ENCODE assay signal across 7 mouse cellular contexts in genomic region chr3:121263205-121263548, GRCm38 (mm10). TPM values are rescaled to one million over a fixed set of nuclear protein-coding genes. Genes with fewer than 3 reads are reported as not detected.
DNase-seq lines count a peak whose midpoint lies in the region; ATAC-seq and TF ChIP-seq lines count a peak whose summit lies in the region.

No protein-coding gene starts in this region.

- DNase-seq in G1E (ENCODE audit: low spot score) = peak; percentile 49
- DNase-seq in adrenal gland, postnatal 25 days = peak; percentile 62
- DNase-seq in hindbrain, embryonic 11.5 days (ENCODE audit: low spot score) = peak; percentile 56
- peak; percentile 60 for DNase-seq in left cerebral cortex, postnatal 4 days
- peak; percentile 64 to 81 for DNase-seq in spleen, postnatal 10 days (ENCODE audit: low spot score in 2 of 2)

- no peaks in the 10 kb centered on the region for H3K9me3 ChIP-seq in G1E (replicated peaks)
- H3K9me3 ChIP-seq in hindbrain, embryonic 11.5 days (ENCODE audit: control insufficient read depth, low read length) = no peaks in the 10 kb centered on the region

- H3K4me1 ChIP-seq in G1E (ENCODE audit: insufficient read depth, low read depth, low read length) = peaks cover 79% of the 10 kb centered on the region
- H3K4me1 ChIP-seq in hindbrain, embryonic 11.5 days (replicated peaks; ENCODE audit: control insufficient read depth, insufficient read depth, low read length) = no peaks in the 10 kb centered on the region; the same call in 1 of the 2 replicates

- peak overlapping the region; percentile 69; the same call in 1 of the 2 replicates for H3K9ac ChIP-seq in hindbrain, embryonic 11.5 days (ENCODE audit: low read depth, low read length)

- no peak for TF ChIP-seq CTCF in G1E (IDR thresholded peaks at IDR 0.05; ENCODE audit: low read depth, low read length)

- 2% methylated on average over 20 of the region's 20 CpGs for WGBS in hindbrain, embryonic 11.5 days

- 0 out of 2 replicates have a peak, but pooled peaks have one; percentile 1 for ATAC-seq in G1E (ENCODE audit: extremely low read depth, insufficient number of reproducible peaks, low FRiP score, poor library complexity, severe bottlenecking)
- ATAC-seq in erythroid progenitor cell, adult 5-6 weeks (replicated peaks; ENCODE audit: low FRiP score, poor library complexity, severe bottlenecking) = peak; percentile 64
- peak; percentile 12; the same call in 1 of the 2 replicates for ATAC-seq in hindbrain, embryonic 11.5 days (ENCODE audit: low FRiP score)
- peak; percentile 50 for ATAC-seq in megakaryocyte progenitor cell, adult 5-6 weeks (replicated peaks; ENCODE audit: poor library complexity)

- H3K27ac ChIP-seq in hindbrain, embryonic 11.5 days (ENCODE audit: low read depth, low read length) = no peak overlapping the region

- peaks cover 17% of the 10 kb centered on the region for H3K36me3 ChIP-seq in G1E (replicated peaks)
- no peaks in the 10 kb centered on the region for H3K36me3 ChIP-seq in hindbrain, embryonic 11.5 days (ENCODE audit: control insufficient read depth, insufficient read depth, low read length)

- peak overlapping the region; percentile 99 for H3K4me2 ChIP-seq in hindbrain, embryonic 11.5 days (replicated peaks; ENCODE audit: low read depth, low read length)

- H3K4me3 ChIP-seq in G1E (ENCODE audit: low read depth, low read length) = peak overlapping the region; percentile 93
- peak overlapping the region; percentile 68 for H3K4me3 ChIP-seq in hindbrain, embryonic 11.5 days (ENCODE audit: low read depth, low read length)

- intact Hi-C loops in left cerebral cortex, postnatal 4 days (cut with DNase I) = no loop called here

- H3K27me3 ChIP-seq in G1E (ENCODE audit: insufficient read depth, low read length) = no peaks in the 10 kb centered on the region
- peaks cover 18% of the 10 kb centered on the region for H3K27me3 ChIP-seq in hindbrain, embryonic 11.5 days (ENCODE audit: control insufficient read depth, insufficient read depth, low read length)

RNA-seq across cellular contexts. Expression of gene Tmem56, which starts 19.7 kb away (rescaled TPM):
- 88.9 and 91.0 TPM in 2 replicates for total RNA-seq in G1E (2014; fragmentation: Nextera tagmentation)
- 33.6 and 34.1 TPM in 2 replicates for total RNA-seq in G1E (2017)
- 6.7 TPM in 2 replicates for polyA plus RNA-seq in G1E (2012)
- 30.2 and 34.0 TPM in 2 replicates for total RNA-seq in adrenal gland, postnatal 25 days (2021)
- total RNA-seq in erythroid progenitor cell, adult 5-6 weeks (2015; ENCODE audit: low replicate concordance) = 44.0 and 57.0 TPM in 2 replicates
- 36.5 and 43.3 TPM in 2 replicates for total RNA-seq in erythroid progenitor cell, adult 5-6 weeks (2017; ENCODE audit: low replicate concordance)
- 0.65 and 1.0 TPM in 2 replicates for polyA plus RNA-seq in hindbrain, embryonic 11.5 days (2014; fragmentation: Nextera tagmentation; extraction: Ambion mirVana)
- 10 to 100 TPM; 17.2 to 19.2 TPM for total RNA-seq in left cerebral cortex, postnatal 4 days (2021)
- total RNA-seq in megakaryocyte progenitor cell, adult 5-6 weeks (2015) = 5.7 and 8.2 TPM in 2 replicates
- 4.6 and 5.0 TPM in 2 replicates for total RNA-seq in megakaryocyte progenitor cell, adult 5-6 weeks (2017)

RNA-seq across cellular contexts. Expression of gene Alg14, which starts 28.4 kb away (rescaled TPM):
- total RNA-seq in G1E (2014; fragmentation: Nextera tagmentation) (29.9 and 44.2 TPM in 2 replicates), G1E (2017) (9.2 and 9.4 TPM in 2 replicates)
- 3.5 and 6.2 TPM in 2 replicates for polyA plus RNA-seq in G1E (2012)
- total RNA-seq in adrenal gland, postnatal 25 days (2021) = 41.7 and 55.2 TPM in 2 replicates
- 7.6 and 12.6 TPM in 2 replicates for total RNA-seq in erythroid progenitor cell, adult 5-6 weeks (2015; ENCODE audit: low replicate concordance)
- total RNA-seq in erythroid progenitor cell, adult 5-6 weeks (2017; ENCODE audit: low replicate concordance) = 0.23 and 2.2 TPM in 2 replicates
- polyA plus RNA-seq in hindbrain, embryonic 11.5 days (2014; fragmentation: Nextera tagmentation; extraction: Ambion mirVana) = 39.0 and 41.8 TPM in 2 replicates
- total RNA-seq in left cerebral cortex, postnatal 4 days (2021) = 10 to 100 TPM; 17.9 to 22.0 TPM
- total RNA-seq in megakaryocyte progenitor cell, adult 5-6 weeks (2015) = 16.0 and 24.2 TPM in 2 replicates
- 12.2 and 16.5 TPM in 2 replicates for total RNA-seq in megakaryocyte progenitor cell, adult 5-6 weeks (2017)

Comparison
In these comparisons a context has a peak if more than half of its experiments do, and no peak if none do; other contexts are left out.
1. ATAC-seq: peak in every context shown above with its lines; median percentile 64 in erythroid progenitor cell, adult 5-6 weeks; 50 in megakaryocyte progenitor cell, adult 5-6 weeks; 12 in hindbrain, embryonic 11.5 days; 1 in G1E.